Mouse (Mus musculus) MEL-GATA-1-ER (cell line): Measurements from ENCODE around the gene Aplnr.
A peak's percentile ranks its signal among the peaks of the same experiment; 100 is the strongest.

Experiments used
- DNase-seq: peaks from one replicate; pipeline ENCODE4 v3.0.0-alpha.2; 2012; ENCODE audit warnings: low read depth; ENCODE audit errors: extremely low read depth

Aplnr gene

GRCm38 (mm10) chr2:85136089-85136488 lies at the start of gene Aplnr:
Aplnr (plus strand) TSS chr2:85136225.
- DNase-seq: no peak

GRCm38 (mm10) chr2:85088716-85089646 lies 47.0 kb upstream of the Aplnr start:
- no peak for DNase-seq

GRCm38 (mm10) chr2:85091325-85091724 lies 44.7 kb upstream of the Aplnr start:
- no peak for DNase-seq

- DNase-seq: no peak
Measured at GRCm38 (mm10) chr2:85093376-85093775, 42.6 kb upstream of the Aplnr start.

- DNase-seq: no peak
Measured at GRCm38 (mm10) chr2:85095906-85096305, 40.1 kb upstream of the Aplnr start.

- DNase-seq: no peak
Measured at GRCm38 (mm10) chr2:85098014-85098413, 38.0 kb upstream of the Aplnr start.

- DNase-seq: no peak
Measured at GRCm38 (mm10) chr2:85098824-85099511, 37.1 kb upstream of the Aplnr start.

GRCm38 (mm10) chr2:85103201-85103600 lies 32.8 kb upstream of the Aplnr start:
- DNase-seq: no peak

- no peak for DNase-seq
Measured at GRCm38 (mm10) chr2:85105426-85106013, 30.5 kb upstream of the Aplnr start.

- no peak for DNase-seq
Measured at GRCm38 (mm10) chr2:85106068-85106790, 29.8 kb upstream of the Aplnr start.

- no peak for DNase-seq
Measured at GRCm38 (mm10) chr2:85106941-85107340, 29.1 kb upstream of the Aplnr start.

GRCm38 (mm10) chr2:85110288-85110875 lies 25.6 kb upstream of the Aplnr start:
- no peak for DNase-seq

- peak; percentile 38 for DNase-seq
Measured at GRCm38 (mm10) chr2:85123187-85123868, 12.7 kb upstream of the Aplnr start.

GRCm38 (mm10) chr2:85123869-85124535 lies 12.0 kb upstream of the Aplnr start:
- DNase-seq: peak; percentile 9

- no peak for DNase-seq
Measured at GRCm38 (mm10) chr2:85129496-85129971, 6.5 kb upstream of the Aplnr start.

- DNase-seq: no peak
Measured at GRCm38 (mm10) chr2:85131226-85131625, 4.8 kb upstream of the Aplnr start.

GRCm38 (mm10) chr2:85131724-85132123 lies 4.3 kb upstream of the Aplnr start:
- no peak for DNase-seq

- DNase-seq: no peak
Measured at GRCm38 (mm10) chr2:85132204-85132603, 3.8 kb upstream of the Aplnr start.

GRCm38 (mm10) chr2:85135099-85135498 lies 926 bp upstream of the Aplnr start:
- no peak for DNase-seq
